Mouse (Mus musculus) frontal cortex, adult (tissue): ENCODE results near the gene Suclg2.

Experiments
- ATAC-seq: cut with Nextera tagmentation; 2 replicates; pipeline ENCODE4 v1.9.2; 2017; ENCODE audit warnings: mild to moderate bottlenecking, moderate library complexity, mixed read lengths; ENCODE audit not compliant: low TSS enrichment

The Suclg2 gene

DNA sequence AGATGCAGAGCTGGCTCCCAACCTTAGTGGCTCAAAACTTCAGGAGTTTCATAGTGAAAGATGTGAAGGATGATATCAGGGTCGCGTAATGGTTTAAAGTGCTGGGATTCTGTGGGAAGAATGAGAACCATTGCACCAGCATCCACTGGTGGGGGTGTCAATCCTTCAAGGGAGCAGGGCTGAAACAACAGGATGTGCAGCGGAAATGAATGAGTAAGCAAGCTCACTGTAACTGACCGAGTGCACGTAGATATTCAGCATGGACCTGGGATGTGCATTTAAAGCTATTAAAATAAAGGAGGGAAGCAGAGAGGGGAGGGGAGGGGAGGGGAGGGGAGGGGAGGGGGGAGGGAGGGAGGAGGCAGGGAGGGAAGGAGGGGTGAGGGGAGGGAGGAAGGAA, 18.4 kb downstream of the Suclg2 start:
- no peak for ATAC-seq

DNA sequence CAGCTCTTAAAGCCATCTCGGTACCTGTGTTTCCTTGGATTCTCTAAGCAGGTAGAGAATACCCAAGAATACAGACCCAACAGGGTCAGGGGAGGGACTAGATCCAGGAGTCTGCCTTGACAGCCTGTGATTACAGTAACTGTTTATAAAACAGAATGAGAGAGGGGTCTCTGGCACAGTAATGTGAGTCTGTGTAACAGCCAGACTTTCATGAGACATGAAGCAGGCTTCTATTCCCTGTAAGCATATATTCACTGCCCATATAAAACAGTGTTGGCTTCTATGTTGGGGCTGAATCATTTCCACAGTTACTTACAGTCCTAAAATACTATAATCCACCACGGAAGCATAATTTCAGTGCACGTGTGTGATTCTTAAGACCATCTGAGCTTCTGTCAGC, 19.3 kb downstream of the Suclg2 start:
- ATAC-seq = no peak

DNA sequence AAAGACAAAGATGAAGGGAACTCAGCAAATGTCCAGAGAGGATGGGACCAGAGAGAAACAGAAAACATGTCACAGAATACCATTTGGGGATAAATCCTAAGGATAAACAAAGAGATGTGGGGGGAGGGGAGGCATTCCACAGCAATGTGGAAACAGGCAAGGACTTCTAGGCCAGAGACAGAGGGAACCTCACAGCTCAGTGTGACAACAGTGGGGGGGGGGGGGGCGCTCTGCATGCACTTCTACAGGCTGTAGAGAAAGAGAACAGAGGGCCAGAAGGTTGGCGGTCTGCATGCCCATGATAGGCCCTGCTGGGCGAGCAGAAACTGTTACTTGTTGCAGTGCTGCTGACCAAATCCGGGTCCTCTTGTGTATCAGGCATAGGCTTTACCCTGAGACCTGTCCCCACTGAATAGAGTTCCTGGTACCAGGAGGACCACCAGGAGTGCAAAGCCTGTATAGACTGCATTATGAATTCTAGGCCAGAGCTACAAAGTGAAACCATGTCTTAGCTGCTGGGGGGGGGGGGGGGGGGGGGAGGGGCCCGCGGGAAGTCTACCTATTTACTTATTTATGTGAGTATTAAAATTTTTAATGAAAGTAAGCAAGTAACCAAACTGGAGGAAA, 20.0 kb downstream of the Suclg2 start:
- ATAC-seq = no peak

DNA sequence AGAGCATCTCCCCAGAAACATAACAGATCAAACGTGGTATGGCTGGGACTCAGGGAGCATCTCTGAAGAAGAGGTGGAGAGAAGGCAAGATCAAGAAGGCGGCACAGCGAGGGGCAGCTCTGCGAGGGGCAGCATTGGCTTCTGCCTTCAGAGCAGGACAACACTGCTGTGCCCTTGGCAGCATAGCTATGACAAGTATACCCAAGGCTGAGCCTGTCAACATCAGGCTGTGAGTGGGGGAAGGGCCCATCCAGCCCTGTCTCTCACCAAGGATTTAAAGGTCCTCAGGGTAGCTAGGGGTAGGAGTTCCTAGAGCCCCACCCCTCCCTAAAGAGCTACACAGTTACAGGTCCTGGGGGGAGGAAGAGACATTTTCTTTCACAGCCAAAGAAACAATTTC, 23.7 kb downstream of the Suclg2 start:
- ATAC-seq = no peak

DNA sequence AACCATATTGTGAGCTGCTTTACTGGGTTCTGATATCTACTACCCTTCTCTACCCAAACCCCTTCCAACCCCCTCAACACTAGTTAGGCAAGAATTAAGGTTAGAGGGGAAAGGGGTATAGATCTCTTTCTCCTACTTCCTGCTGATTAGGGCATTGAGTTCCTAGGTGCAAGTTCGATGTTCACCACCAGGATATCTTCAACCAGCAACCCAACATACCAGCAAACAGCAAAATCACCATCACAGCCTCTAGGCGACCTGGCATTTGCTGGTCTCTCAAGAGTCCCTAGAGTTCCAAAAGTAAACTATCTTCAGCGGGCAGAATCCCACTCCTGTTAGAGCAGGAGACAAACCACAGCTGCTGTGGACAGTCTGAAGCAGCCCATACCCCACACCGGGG, 33.4 kb downstream of the Suclg2 start:
- ATAC-seq = no peak

DNA sequence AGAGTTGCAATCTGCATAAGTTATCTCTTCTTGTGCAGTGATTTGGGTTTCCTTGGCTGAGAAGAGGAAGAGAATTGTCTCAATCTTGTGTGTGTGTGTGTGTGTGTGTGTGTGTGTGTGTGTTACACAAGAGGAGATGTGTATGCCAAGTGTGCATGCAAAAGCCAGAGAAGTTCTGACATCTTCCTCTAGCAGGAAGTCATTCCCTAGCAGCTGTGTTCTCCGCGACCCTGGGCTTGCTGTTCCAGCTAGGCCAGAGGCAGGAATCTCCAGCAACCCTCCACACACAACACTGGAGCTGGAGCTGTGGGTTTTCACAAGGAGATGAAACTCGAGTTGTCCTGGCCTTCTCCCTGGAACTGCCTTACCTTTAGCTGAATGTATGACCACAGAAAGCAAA, 38.9 kb downstream of the Suclg2 start:
- ATAC-seq = no peak

DNA sequence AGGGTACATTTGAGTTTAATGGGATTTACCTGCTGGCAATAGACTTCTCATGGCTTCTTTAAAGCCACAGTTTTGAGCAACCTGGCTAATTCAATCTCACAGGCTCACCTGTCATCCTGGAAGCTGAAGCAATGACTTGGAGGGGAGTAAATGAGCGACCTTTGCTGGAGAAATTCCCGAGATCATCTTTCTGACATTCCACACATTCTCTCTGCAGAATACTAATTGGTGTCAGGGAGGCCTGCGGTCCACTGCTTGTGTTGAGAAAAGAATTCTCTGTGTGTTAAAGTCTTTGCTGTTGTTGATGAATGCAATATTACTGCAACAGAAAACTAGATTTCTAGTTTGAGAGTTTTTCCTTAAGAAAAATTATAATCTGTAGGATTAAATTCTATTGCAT, 39.3 kb downstream of the Suclg2 start:
- no peak for ATAC-seq

DNA sequence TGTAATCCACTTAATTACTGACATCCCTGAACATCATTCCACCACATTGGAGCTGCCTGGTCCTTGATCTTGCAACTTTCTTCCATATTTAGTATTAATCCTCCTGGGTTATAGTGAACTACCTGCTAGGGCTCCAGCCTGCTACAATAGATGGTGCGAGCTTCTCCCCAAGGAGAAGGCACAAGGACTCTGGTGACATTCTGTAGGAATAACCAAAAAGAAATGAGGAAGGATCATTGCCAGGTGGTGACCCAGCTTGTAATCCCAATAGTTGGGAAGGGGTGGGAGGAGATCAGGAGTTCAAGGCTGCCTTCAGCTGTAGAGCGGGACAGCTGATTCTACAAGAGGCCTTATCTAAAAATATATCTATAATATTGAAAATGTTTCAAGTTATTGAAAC, 41.6 kb downstream of the Suclg2 start:
- ATAC-seq = no peak

DNA sequence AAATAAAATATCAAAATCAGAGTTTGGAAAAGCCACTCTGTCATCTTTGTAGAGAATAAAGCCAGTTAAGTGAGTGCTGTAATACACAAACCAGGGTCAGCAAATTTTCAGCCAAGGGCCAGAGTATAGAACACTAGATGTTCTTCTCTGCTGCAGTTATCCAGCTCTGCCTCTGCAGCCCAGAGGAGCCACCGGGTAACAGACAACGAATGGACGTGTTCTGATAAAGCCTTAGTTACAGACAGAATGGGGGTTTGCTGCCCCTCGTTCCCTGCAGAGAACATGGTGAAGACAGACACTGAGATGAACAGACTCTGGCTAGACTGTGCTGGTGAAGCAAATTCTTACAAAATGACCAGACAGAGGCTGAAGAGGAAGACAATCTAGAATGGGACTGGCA, 42.2 kb downstream of the Suclg2 start:
- ATAC-seq = no peak

DNA sequence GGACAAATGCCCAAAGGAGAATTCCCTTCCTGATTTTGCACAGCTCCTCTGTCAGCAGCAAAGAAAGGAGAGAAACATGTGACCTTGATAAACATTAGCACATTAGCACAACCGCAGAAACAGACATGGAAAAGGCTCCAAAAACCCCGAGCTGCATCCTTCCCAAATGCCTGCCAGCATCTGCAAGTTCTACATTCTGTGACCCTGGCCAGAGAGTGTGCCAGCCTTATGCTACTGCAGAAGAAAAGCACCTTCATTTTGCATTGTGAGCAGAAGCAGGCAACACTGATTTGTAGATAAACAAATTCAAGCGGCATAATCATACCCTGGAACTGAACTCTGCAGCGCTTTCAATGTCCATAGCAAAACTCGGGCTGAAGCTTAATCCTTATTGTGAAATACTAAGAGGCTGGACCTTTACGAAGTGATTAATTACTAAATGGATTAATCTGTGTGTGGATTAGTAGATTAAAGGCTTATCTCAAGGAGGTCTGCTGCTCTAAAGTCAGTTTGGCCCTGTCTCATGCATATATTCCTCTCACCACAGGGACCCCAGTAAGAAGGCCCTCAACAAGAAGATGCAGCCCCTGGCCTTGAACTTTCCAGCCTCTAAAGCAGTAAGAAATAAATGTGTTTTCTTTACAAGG, 43.4 kb downstream of the Suclg2 start:
- ATAC-seq = no peak

DNA sequence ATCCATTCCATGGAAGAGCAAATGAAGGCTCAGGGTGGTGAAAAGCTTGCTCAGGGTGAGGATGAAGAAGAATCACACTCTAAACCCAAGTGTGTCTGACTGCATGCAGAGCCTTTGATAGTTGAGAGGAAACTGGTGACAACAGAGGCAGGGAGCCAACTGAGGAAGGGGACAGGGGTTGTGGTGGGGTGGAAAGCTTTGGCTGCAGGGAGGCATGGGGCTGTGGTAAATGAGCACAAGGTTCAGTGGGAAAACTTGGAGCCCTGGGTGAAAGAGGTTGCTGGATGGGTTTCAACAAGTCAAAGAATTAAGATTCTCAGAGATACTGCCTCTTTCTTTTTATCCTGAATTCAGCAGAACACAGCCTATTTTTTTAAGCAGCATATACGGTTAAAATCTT, 43.9 kb downstream of the Suclg2 start:
- ATAC-seq = no peak

DNA sequence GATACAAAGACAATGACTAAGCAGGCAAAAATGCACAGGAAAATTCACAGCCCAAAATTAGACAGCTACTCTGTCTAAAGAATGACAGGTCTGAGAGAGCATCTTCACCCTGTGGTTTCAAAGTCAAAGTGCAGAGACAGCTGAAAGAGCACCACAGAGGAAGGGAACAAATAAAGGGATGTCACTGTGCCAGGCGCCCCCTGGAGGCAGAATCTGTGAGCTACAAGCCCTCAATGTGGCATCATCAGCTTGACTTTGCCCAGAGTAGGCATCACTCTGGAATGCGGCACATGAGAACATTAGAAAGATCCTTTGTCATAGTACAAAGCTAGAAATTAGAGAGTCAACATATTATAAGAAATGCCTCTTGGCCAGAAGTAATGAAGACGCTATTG, 49.3 kb downstream of the Suclg2 start:
- ATAC-seq = peak; percentile 64; the same call in 1 of the 2 replicates

DNA sequence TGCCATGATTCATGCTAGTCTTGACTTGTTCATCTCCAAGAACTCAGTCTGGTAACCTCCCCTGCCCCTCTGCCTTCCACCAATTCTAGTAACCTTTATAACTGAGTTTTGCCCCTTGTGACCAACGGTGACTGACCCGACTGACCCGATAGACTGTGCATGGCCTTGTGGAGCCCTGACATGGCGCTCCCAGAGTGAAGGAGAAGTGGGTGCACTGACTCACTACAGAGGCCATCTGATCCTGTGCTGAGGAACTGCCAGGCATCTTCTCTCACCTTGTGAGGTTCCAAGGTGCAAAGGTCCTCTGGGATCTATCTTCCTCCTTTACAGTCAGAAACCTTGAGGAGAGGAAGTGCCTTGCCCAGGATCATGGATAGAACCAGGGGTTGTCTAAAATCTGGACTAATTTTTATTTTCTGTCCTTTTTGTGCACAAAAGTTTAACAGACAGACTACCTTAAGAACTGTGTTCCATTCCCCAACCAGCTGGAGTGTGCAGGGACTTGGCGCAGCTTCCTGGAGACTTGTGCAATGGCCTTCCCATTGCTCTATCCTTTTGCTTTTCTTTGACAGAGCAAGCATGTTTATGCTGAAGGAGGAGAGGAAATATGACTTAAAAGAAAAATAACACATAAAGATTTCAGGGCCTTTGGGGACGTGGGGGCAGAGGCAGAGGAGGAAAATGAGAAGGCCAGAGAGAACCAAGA, 49.8 kb downstream of the Suclg2 start:
- ATAC-seq = no peak

DNA sequence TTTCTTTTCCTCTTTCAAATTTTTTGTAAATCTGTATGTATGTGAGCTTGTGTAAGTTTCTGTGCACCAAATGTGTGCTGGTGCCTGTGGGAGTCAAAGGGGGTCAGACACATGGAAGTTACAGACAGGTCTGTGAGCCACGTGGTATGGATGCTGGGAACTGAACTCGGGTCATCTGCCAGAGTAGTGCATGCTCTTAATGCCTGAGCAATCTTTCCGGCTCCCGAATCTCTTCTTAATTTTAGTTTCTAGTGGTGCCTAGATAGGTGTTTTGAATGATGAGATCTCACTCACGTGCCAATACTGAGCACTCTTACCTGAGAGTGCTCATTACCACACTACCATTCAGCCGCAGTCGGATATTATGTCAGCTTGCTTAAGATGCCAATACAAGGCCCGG, 60.9 kb downstream of the Suclg2 start:
- ATAC-seq = no peak

DNA sequence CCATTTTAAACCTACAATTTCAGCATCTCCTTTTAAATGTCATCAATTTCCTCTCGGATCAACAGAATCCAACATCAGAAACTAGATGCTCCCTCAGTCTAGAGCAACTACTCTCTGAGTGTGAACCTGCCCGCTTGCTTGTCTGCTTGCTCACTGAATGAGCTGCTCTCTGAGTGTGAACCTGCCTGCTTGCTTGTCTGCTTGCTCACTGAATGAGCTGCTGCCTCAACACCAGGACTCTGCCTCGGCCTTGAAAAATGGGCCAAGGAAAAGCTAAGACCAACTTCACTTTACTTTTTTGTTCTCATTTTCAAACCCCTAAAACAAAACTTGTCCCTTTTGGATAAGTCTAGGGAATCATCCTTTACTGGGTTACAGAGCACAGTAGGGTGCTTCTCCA, 64.9 kb downstream of the Suclg2 start:
- ATAC-seq = no peak

DNA sequence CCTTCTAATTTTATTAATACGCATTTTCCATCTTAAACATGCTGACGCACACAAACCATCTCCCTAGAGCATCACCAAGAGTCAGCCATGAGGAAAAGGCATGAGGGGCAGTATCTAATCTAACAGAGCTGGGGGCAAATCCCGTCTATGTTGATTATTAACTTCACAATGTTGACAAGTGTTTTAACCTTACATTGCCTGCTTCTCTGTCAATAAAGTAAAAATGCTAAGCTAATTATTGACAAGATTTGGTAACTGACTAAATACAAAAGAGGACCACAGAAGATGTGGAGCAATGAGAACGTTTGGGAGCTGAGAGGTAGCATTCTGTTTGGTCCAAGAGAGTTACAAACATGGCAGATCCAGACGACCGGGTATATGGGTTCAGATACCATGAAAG, 65.8 kb downstream of the Suclg2 start:
- ATAC-seq = no peak

DNA sequence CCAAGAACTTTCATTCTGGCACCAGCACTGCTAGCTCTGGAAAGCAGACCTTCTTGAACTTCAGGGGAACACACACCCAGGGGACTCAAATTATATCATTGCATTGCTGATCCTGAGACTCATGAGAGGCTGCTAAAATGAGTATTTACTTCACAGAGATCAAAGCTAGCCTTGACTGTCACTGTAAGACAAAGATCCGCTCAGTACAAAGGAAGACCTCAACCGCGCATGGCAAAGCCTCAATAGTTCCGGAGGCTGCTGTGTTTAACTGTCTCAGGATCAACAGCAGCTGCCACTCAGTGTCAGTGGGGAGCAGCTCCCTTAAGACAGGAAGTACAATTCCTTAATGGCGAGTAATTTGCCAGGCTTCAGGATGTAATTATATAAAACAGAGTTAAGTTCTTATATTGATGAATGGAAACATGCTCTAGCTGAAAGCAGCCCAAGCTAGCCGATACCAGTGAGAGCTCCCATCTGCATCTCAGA, 67.2 kb downstream of the Suclg2 start:
- no peak for ATAC-seq

DNA sequence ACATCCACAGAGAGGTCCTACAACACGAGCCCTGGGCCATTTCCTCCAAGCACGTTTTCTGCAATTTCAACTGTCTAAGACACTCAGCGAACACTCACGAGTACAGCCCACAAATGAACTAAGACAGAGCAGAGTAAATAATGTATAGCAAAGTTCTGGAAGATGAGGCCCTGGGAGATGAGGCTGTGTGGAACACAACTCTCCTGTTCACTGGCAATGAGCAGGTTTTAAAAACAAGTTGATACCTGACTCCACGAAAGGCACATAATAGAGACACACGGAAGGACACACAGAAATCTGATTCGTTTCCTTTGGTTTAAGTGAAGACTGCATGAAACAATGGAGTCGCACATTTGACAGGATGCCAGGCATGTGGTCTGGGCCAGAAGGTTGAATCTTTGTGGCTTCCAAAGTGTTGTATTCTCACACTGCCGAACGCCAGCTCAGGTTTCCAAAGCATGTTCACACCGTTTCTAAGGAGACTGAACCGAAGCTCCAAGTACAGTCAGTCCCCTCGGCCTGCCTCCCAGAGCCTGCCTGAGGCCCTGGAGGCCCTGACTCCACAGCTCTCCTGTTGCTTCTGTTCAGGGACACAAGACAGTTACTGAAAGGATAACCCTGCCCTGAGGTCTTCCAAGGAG, 68.4 kb downstream of the Suclg2 start:
- no peak for ATAC-seq

DNA sequence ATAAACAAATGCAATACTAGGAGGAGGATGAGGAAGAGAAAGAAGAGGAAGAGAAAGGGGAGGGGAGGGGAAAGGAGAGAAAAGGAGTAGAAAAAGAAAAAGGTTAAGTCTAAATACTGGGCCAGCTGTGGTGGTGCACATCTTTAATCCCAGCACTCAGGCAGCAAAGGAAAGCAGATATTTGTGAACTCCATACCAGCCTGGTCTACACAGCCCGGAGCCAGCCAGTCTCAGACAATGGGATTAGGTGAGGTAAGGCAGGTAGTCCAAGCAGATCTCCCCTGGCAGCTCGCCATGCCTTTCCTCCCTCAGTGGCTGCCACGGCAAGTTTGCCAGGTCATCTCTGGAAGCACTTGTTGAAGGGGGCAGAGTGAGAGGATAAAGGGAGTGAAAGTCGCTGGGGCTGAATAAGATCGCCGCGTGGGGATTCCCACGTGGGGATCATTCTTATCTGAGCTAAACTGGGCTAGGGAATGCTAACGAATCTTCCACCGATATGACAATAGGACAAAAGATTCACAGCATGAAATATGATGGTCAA, 69.4 kb downstream of the Suclg2 start:
- ATAC-seq = no peak

DNA sequence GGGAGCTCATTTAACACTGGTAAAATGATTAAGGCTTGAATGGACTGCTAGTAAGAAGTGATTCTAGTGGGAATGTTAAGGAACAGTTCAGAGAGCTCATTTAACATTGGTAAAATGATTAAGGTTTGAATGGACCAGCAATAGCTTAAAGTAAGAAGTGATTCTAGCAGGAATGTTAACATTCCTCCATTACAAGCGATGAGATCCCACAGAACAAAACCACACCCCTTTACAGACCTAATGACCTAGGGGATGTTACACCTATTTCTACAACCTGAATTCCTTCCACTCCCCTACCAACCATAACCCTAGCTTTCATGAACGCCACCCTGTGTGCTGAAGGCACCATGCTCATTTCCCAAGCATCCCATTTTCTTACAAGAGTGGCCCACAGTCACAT, 81.2 kb downstream of the Suclg2 start:
- no peak for ATAC-seq

DNA sequence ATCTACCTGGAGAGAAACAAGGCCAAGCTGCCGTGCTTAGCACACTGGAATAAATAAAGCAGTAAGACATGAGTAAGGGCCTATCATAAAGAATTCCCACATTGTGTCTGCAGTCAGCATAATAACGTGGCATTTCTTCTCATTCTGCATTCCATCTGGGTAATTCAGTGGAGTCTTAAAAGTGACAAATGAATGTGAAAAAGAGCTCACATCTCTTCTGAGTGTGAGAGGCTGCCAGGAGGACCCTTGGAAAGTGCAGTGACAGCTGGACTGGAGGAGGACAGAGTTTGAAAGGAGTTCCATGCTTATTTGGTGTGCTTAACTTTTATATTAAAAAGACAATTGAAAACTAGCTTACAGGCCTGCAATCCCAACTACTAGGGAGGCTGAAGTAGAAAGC, 83.2 kb downstream of the Suclg2 start:
- ATAC-seq = peak; percentile 89

DNA sequence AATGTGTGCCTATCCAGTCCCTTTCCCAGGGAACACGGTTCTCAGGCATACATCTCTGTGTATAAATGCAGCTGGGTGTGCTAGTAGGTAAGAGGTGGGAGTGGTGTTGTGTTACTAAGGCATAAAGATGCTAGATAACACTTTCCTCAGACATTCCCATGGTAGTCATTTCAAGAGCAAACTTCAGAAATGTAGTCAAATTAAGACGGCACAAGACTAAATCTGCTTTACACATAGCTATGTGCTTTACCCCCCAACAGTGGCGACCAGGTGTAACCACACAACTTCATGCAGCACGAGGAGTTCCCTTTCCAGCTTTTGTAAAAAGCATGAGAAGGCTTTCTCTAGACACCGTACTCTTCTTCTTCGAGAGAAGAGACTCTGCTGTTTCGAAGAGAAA, 89.5 kb downstream of the Suclg2 start:
- no peak for ATAC-seq

DNA sequence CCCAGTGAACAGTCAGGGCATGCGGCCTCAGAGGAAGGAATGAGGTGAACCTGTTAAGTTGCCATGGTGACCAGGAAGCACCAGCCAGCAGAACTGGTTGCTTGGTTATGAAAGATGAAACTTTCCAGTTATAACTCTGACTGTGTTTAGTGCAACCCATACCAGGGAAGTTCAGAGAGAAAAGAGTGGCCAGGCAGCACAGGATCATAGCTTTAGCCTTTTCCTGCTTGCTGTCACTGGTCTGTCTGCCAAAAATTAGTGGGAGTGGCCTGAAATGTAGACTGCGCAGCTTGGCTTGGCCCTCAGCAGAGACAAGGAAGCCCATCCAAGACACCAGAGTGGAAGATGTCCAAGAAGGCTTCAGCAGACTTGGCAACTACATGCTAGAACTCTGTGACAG, 96.8 kb downstream of the Suclg2 start:
- ATAC-seq = peak; percentile 94
